Mouse (Mus musculus) bone marrow, adult 2 months (tissue): ENCODE measurements at regions not wholly inside any gene's neighbourhood (a gene's known extent, or its start where the extent isn't known, plus 50 kb on each side); places are given as distances from the start of the nearest gene placed in this dataset.

Experiments
- CTCF ChIP-seq: fragments of 200-500 bp; IDR thresholded peaks from 2 replicates; pipeline ENCODE4 v1.5.1; 2011; ENCODE audit warnings: low read length, control low read depth; ENCODE audit not compliant: control insufficient read depth, insufficient read depth
- POLR2A ChIP-seq: fragments of 200-500 bp; IDR thresholded peaks from 2 replicates; pipeline ENCODE4 v1.6.1; 2011; ENCODE audit warnings: low read depth, mild to moderate bottlenecking, control low read depth, low read length, borderline replicate concordance; ENCODE audit not compliant: control insufficient read depth

DNA sequence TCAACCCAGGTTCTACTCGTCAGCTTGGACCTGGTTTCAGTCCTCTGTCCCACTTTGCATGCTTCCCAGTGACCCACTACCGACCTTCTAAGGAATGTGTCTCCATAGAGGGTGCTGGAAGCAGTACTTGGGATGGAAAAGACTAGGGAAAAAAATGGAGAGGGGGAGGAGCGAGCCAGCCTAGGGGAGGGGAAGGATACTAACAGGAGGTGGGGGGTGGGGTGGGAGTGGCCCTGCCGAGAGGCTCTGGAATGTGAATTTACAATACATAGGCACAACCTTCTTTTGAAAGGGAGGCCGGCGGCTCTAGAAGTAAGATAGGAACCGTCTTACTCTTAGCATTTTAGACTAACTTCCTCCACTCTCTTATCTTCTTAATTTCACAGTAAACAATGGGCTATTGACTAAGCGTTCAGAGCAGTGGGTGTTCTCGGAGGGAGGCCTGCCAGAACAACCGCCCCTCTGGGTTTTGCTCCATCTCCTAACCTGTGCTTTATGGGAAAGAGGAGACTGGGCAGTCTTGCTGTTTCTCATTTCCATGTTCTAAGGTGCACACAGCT lies 145.1 kb downstream of the Foxo1 start:
- TF ChIP-seq POLR2A (no peak), CTCF (no peak)
